Mouse (Mus musculus): ENCODE data around the gene Olfr5. TPM values are rescaled to one million over a fixed set of nuclear protein-coding genes. Genes with fewer than 3 reads are reported as not detected.

Olfr5 gene
- polyA plus RNA-seq, 1 experiment from 2014 or later = not detected

DNA sequence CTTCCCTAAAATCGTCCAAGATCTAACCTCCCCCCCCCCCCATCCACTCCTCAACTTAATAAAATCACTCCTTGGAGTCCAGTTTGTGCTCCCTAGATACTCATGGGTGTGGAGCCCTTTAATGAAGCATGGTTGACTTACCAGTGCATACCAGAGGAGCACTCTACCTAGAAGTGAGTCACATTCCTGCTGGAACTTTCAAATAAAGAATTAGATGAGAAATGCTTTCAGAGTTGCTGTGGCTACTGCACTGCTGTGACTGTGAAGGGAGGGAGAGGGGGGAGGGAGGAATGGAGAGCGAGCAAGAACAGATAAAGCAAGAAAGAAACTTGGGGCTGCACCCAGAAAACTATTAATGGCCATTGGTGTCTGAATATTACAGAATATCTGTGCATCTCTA, 45.6 kb downstream of the Olfr5 start:
- Histone ChIP-seq H3K27ac (replicated peaks) (no peak overlapping the region), H3K27me3 (no peaks in the 10 kb centered on the region), H3K9me3 (replicated peaks) (no peaks in the 10 kb centered on the region), H3K9ac (no peak overlapping the region), H3K4me2 (no peak overlapping the region), H3K4me3 (replicated peaks) (no peak overlapping the region), H3K4me1 (replicated peaks) (no peaks in the 10 kb centered on the region), H3K36me3 (replicated peaks) (no peaks in the 10 kb centered on the region)
- 39% methylated on average over 2 of the region's 2 CpGs for WGBS (ENCODE audit: insufficient replicate concordance)
- no peak for ATAC-seq (ENCODE audit: insufficient read depth)

DNA sequence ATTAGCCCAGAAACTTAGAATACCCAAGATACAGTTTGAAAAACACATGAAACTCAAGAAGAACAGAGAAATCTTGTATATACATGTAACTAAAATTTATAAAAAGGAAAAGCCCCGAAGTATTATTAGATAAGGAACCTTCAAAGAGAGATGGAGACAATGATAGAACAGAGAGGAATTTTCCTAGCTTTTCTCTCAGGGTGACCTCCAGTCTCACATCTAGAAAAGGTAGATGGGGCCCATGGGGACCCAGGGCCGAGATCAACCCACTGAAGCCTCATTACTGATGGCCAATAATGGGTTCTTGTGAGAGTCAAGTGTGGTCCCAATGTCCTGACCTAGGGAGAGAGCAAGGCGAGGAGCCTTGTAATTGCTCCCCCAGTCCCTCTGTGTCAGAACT, 48.4 kb downstream of the Olfr5 start, which contains the start of gene Olfr1344:
TSS of gene Olfr1344 (plus strand) at position 301 of the 400 bp plus-strand sequence.
- WGBS (ENCODE audit: insufficient replicate concordance) = 41% methylated on average over 3 of the region's 3 CpGs
- H3K27ac ChIP-seq (replicated peaks) = no peak within 1 kb of the TSS
- no peaks in the 10 kb centered on the region for H3K4me1 ChIP-seq (replicated peaks)
- no peaks in the 10 kb centered on the region for H3K36me3 ChIP-seq (replicated peaks)
- no peaks in the 10 kb centered on the region for H3K9me3 ChIP-seq (replicated peaks)
- H3K4me3 ChIP-seq (replicated peaks) = no peak within 1 kb of the TSS
- H3K9ac ChIP-seq = no peak within 1 kb of the TSS
- H3K27me3 ChIP-seq = no peaks in the 10 kb centered on the region
- H3K4me2 ChIP-seq = no peak within 1 kb of the TSS
- ATAC-seq (ENCODE audit: insufficient read depth) = no peak

DNA sequence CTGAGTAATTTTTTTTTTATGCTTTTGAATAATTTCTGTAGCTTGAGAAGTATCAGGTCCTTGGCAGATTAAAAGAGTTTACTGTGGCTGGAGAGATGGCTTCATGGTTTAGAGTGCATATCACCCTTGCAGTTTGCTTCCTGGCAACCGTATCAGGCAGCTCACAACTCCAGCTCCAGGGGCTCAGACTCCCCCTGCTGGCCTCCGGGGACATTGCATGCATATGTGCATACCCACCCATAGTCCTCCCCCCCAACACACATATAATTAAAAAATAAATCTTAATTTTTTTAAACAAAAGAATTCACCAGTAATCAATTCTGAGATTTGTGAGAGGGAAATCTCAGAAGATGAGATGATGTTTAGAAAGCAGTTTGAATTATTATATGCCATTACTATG, 56.4 kb downstream of the Olfr5 start:
- Histone ChIP-seq H3K27ac (replicated peaks) (no peak overlapping the region), H3K4me1 (replicated peaks) (no peaks in the 10 kb centered on the region), H3K4me2 (no peak overlapping the region), H3K9me3 (replicated peaks) (peaks cover 10% of the 10 kb centered on the region; the same call in 1 of the 2 replicates), H3K9ac (no peak overlapping the region), H3K27me3 (no peaks in the 10 kb centered on the region), H3K4me3 (replicated peaks) (no peak overlapping the region), H3K36me3 (replicated peaks) (no peaks in the 10 kb centered on the region)
- ATAC-seq (ENCODE audit: insufficient read depth) = no peak
- WGBS (ENCODE audit: insufficient replicate concordance) = 21% methylated on average over 2 of the region's 2 CpGs

DNA sequence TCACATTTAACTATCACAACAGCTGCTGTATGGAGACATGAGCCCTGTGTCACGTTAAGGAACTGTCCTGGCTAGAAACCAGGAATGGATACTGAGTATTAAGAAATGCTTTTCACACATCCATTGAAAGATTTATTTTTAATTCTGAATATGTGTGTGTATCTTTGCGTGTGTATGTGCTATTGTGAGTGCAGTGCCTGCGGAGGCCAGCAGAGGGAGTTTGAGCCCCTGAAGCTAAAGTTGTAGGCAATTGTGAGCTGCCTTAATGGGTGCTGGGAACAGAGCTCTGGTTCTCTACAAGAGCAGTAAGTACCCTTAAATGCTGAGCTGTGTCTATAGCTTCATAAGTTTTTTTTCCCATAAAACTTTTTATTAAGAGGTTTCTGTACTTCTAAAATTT, 57.4 kb downstream of the Olfr5 start:
- H3K4me3 ChIP-seq (replicated peaks) = no peak overlapping the region
- no peak overlapping the region for H3K4me2 ChIP-seq
- H3K9ac ChIP-seq = no peak overlapping the region
- H3K36me3 ChIP-seq (replicated peaks) = no peaks in the 10 kb centered on the region
- no peak for ATAC-seq (ENCODE audit: insufficient read depth)
- WGBS (ENCODE audit: insufficient replicate concordance) = 70% methylated on average over 3 of the region's 3 CpGs
- H3K27ac ChIP-seq (replicated peaks) = no peak overlapping the region
- H3K9me3 ChIP-seq (replicated peaks) = peaks cover 10% of the 10 kb centered on the region; the same call in 1 of the 2 replicates
- no peaks in the 10 kb centered on the region for H3K27me3 ChIP-seq
- H3K4me1 ChIP-seq (replicated peaks) = no peaks in the 10 kb centered on the region

Other genes starting within 250 kb of the Olfr5 start
- gene Epp13, start 234.2 kb downstream of the Olfr5 start, polyA plus RNA-seq (2015; fragmentation: Nextera tagmentation; extraction: Ambion mirVana) = not detected in 2 replicates
- 3.4 and 5.4 TPM in 2 replicates for gene Zfp667, start 200.4 kb downstream of the Olfr5 start, polyA plus RNA-seq (2015; fragmentation: Nextera tagmentation; extraction: Ambion mirVana)
- gene Zfp583, start 155.7 kb downstream of the Olfr5 start, polyA plus RNA-seq (2015; fragmentation: Nextera tagmentation; extraction: Ambion mirVana) = 0.78 and 1.0 TPM in 2 replicates
- gene Gm3854, start 143.2 kb downstream of the Olfr5 start, polyA plus RNA-seq (2015; fragmentation: Nextera tagmentation; extraction: Ambion mirVana) = 0.10 and 0.22 TPM in 2 replicates
- 0.90 and 1.0 TPM in 2 replicates for gene Zfp78, start 123.7 kb downstream of the Olfr5 start, polyA plus RNA-seq (2015; fragmentation: Nextera tagmentation; extraction: Ambion mirVana)
- 1.2 and 1.3 TPM in 2 replicates for gene Zfp28, start 103.6 kb downstream of the Olfr5 start, polyA plus RNA-seq (2015; fragmentation: Nextera tagmentation; extraction: Ambion mirVana)
- gene Smim17, start 88.2 kb downstream of the Olfr5 start, polyA plus RNA-seq (2015; fragmentation: Nextera tagmentation; extraction: Ambion mirVana) = not detected in 2 replicates
- not detected in 2 replicates for gene Gm20715, start 76.7 kb downstream of the Olfr5 start, polyA plus RNA-seq (2015; fragmentation: Nextera tagmentation; extraction: Ambion mirVana)
- not detected in 2 replicates for gene Olfr1344, start 48.3 kb downstream of the Olfr5 start, polyA plus RNA-seq (2015; fragmentation: Nextera tagmentation; extraction: Ambion mirVana)
- not detected in 2 replicates for gene Olfr1336, start 30.8 kb downstream of the Olfr5 start, polyA plus RNA-seq (2015; fragmentation: Nextera tagmentation; extraction: Ambion mirVana)
- not detected in 2 replicates for gene Olfr1346, start 19.8 kb downstream of the Olfr5 start, polyA plus RNA-seq (2015; fragmentation: Nextera tagmentation; extraction: Ambion mirVana)
- not detected in 2 replicates for gene Olfr1347, start 12.8 kb upstream of the Olfr5 start, polyA plus RNA-seq (2015; fragmentation: Nextera tagmentation; extraction: Ambion mirVana)
- not detected in 2 replicates for gene Olfr1348, start 21.8 kb upstream of the Olfr5 start, polyA plus RNA-seq (2015; fragmentation: Nextera tagmentation; extraction: Ambion mirVana)
- not detected in 2 replicates for gene Olfr1349, start 36.0 kb upstream of the Olfr5 start, polyA plus RNA-seq (2015; fragmentation: Nextera tagmentation; extraction: Ambion mirVana)
- gene Olfr1350, start 77.9 kb upstream of the Olfr5 start, polyA plus RNA-seq (2015; fragmentation: Nextera tagmentation; extraction: Ambion mirVana) = not detected in 2 replicates
- 1.3 and 1.4 TPM in 2 replicates for gene Zim1, start 209.5 kb upstream of the Olfr5 start, polyA plus RNA-seq (2015; fragmentation: Nextera tagmentation; extraction: Ambion mirVana)
- 41.6 and 43.8 TPM in 2 replicates for gene Peg3, start 243.5 kb upstream of the Olfr5 start, polyA plus RNA-seq (2015; fragmentation: Nextera tagmentation; extraction: Ambion mirVana)
- gene Usp29, start 243.6 kb upstream of the Olfr5 start, polyA plus RNA-seq (2015; fragmentation: Nextera tagmentation; extraction: Ambion mirVana) = 1.6 and 1.7 TPM in 2 replicates